Mouse (Mus musculus) liver, embryonic 11.5 days (tissue): ENCODE results near the gene Otud7a. TPM values are rescaled to one million over a fixed set of nuclear protein-coding genes. Genes with fewer than 3 reads are reported as not detected.

Experiments used
- ATAC-seq: fragments of 200-750 bp; cut with Nextera tagmentation; replicated peaks from 2 replicates; pipeline ENCODE4 v1.8.0; 2017; ENCODE audit warnings: moderate number of reproducible peaks, mild to moderate bottlenecking, moderate TSS enrichment, moderate library complexity; ENCODE audit not compliant: low FRiP score
- DNase-seq: peaks from one replicate; pipeline ENCODE4 v3.0.0-alpha.2; 2017; ENCODE audit warnings: low spot score
- H3K27ac ChIP-seq: fragments of 300-500 bp; sonication (generic); 2 replicates; pipeline ENCODE4 v1.5.1; 2014; ENCODE audit warnings: mild to moderate bottlenecking, low read depth, low read length, control low read depth
- H3K27me3 ChIP-seq: fragments of 300-500 bp; sonication (generic); replicated peaks from 2 replicates; pipeline ENCODE4 v1.6.1; 2014; ENCODE audit warnings: low read length, mixed read lengths; ENCODE audit not compliant: control insufficient read depth, insufficient read depth
- H3K36me3 ChIP-seq: fragments of 300-500 bp; sonication (generic); 2 replicates; pipeline ENCODE4 v1.6.1; 2014; ENCODE audit warnings: mild to moderate bottlenecking, low read length, moderate library complexity, mixed read lengths; ENCODE audit not compliant: control insufficient read depth, insufficient read depth
- H3K4me1 ChIP-seq: fragments of 300-500 bp; sonication (generic); replicated peaks from 2 replicates; pipeline ENCODE4 v1.6.1; 2014; ENCODE audit warnings: low read length, mixed read lengths; ENCODE audit not compliant: control insufficient read depth, insufficient read depth
- H3K4me2 ChIP-seq: fragments of 300-500 bp; sonication (generic); 2 replicates; pipeline ENCODE4 v1.6.1; 2014; ENCODE audit warnings: mild to moderate bottlenecking, control low read depth, moderate library complexity
- H3K4me3 ChIP-seq: fragments of 300-500 bp; sonication (generic); 2 replicates; pipeline ENCODE4 v1.5.1; 2014; ENCODE audit warnings: low read depth, low read length, control low read depth
- H3K9ac ChIP-seq: fragments of 300-500 bp; sonication (generic); 2 replicates; pipeline ENCODE4 v1.6.1; 2014; ENCODE audit warnings: low read depth, low read length, control low read depth
- H3K9me3 ChIP-seq: fragments of 300-500 bp; sonication (generic); 2 replicates; pipeline ENCODE4 v1.6.1; 2016; ENCODE audit warnings: low read length, inconsistent platforms, mixed read lengths; ENCODE audit not compliant: control insufficient read depth
- WGBS: fragments of 180-500 bp; shearing (Covaris S2); extraction: QIAGEN DNeasy Blood & Tissue Kit; methylation state at CpG from one replicate; pipeline ENCODE4 v1.1.7; 2014; 5-methylcytosine and 5-hydroxymethylcytosine counted together
- polyA plus RNA-seq: library from polyadenylated mRNA; unstranded; fragments of >200 nt; fragmentation: Nextera tagmentation; extraction: Ambion mirVana; gene quantifications from 2 replicates; pipeline ENCODE4 v1.2.1, GENCODE M21; 2014

The Otud7a gene
- polyA plus RNA-seq, 1 experiment from 2014 or later, result 0.07 TPM

DNA sequence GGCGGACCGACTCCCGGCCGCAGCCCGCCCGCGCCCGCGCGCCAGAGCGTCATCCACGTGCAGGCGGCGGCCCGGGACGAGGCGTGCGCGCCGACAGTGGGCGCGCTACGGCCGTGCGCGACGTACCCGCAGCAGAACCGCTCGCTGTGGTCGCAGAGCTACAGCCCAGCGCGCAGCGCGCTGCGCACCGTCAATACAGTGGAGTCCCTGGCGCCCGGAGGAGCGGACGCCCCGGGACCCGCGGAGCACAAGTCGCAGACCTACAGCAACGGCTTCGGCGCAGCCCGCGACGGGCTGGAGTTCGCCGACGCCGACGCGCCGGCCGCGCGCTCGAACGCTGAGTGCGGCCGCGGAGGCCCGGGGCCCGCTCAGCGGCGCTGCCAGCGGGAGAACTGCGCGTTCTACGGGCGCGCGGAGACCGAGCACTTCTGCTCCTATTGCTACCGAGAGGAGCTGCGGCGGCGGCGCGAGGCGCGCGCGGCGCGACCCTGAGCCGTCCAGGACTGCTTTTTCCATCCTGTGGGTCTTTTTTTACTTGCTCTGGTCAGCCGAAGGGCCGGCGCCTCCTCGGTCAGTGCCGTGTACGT lies 313.8 kb downstream of the Otud7a start:
- H3K4me2 ChIP-seq, result peak overlapping the region; percentile 59
- 2% methylated on average over 96 of the region's 97 CpGs for WGBS
- ATAC-seq (no peak), DNase-seq (no peak)
- H3K4me1 ChIP-seq, result no peaks in the 10 kb centered on the region
- no peak overlapping the region for H3K27ac ChIP-seq
- H3K27me3 ChIP-seq, result peaks cover 75% of the 10 kb centered on the region
- H3K36me3 ChIP-seq, result no peaks in the 10 kb centered on the region
- no peaks in the 10 kb centered on the region for H3K9me3 ChIP-seq
- H3K9ac ChIP-seq, result no peak overlapping the region
- peak overlapping the region; percentile 44 for H3K4me3 ChIP-seq

DNA sequence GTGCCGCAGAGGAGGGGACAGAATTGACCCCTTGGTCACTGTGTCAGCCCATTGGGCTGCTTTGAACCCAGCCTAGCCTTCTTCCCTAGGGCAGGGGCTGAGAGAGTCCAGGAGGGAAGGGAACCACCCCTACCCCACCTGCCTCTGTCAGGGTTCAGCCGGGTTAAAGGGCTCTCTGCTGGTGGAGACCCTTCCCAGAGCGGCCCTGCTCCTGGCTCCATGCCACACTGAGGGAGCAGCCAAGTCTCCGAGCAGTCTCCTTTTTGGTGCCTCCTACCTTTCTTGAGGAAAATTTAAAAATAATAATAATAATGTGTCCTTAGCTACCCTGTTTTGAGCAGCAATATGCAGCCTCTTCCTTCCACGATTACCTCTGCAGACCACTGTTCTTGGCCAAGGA lies 315.1 kb downstream of the Otud7a start:
- 35% methylated on average over 5 of the region's 5 CpGs for WGBS
- Histone ChIP-seq H3K4me1 (no peaks in the 10 kb centered on the region), H3K27ac (no peak overlapping the region), H3K9ac (no peak overlapping the region), H3K27me3 (peaks cover 64% of the 10 kb centered on the region), H3K36me3 (no peaks in the 10 kb centered on the region), H3K9me3 (no peaks in the 10 kb centered on the region), H3K4me2 (no peak overlapping the region), H3K4me3 (no peak overlapping the region)
- no peak for ATAC-seq
- DNase-seq, result peak; percentile 19

DNA sequence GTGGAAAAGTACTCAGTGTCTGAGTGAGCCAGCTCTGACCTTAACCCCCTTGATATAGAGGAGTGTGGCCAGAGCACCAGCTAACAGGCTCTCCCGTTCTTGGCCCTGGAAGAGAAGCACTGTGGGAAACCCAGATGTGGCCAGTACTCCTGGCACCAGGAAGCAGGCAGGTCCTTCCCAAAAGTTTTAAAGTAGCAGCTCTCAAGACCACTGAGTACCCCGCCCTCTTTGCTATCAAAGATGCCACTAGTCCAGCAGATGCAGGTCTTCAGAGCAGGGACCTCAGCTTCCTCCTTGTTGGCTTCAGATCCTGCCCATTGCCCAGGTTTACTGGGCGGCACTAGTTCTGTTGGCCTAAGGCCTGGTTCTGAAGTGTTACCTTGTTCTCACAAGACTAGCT lies 318.0 kb downstream of the Otud7a start:
- no peaks in the 10 kb centered on the region for H3K9me3 ChIP-seq
- H3K4me1 ChIP-seq, result no peaks in the 10 kb centered on the region
- no peak overlapping the region for H3K9ac ChIP-seq
- H3K27me3 ChIP-seq, result peaks cover 34% of the 10 kb centered on the region
- no peaks in the 10 kb centered on the region for H3K36me3 ChIP-seq
- H3K4me2 ChIP-seq, result no peak overlapping the region
- H3K4me3 ChIP-seq, result no peak overlapping the region
- WGBS, result 59% methylated on average over 3 of the region's 3 CpGs
- DNase-seq (no peak), ATAC-seq (no peak)
- H3K27ac ChIP-seq, result no peak overlapping the region

DNA sequence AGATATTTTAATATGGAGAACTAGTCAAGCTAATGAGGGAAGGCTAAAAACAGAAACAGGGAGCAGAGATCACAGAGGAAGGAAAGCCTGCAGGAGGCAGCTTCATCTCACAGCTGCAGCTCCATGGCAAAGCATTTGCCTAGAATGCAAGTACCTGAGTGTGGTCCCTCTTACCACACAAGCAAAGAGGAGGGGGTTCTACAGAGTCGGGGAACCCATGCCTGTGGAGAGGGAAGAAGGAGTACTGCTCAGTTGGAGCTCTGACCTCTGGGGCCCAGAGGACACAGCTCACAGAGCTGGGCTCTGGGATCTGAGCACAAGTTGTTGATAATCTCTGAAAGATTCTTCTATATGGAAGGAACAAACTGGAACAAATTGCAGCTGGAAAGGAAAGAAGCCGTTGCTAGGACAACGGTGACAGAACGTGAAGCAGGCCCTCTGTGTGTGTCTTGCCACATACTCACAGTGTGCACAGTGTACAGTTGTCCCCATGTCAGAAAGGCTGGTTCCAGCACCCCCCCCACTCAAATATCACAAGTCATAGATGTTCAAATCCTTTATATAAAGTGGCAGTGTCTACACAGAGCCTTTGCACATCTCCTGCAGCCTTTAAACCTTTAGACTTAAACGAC lies 324.0 kb downstream of the Otud7a start:
- 67% methylated on average over 5 of the region's 5 CpGs for WGBS
- H3K4me3 ChIP-seq, result no peak overlapping the region
- H3K9ac ChIP-seq, result no peak overlapping the region
- H3K36me3 ChIP-seq, result no peaks in the 10 kb centered on the region
- no peak overlapping the region for H3K4me2 ChIP-seq
- H3K9me3 ChIP-seq, result no peaks in the 10 kb centered on the region
- no peak overlapping the region for H3K27ac ChIP-seq
- no peaks in the 10 kb centered on the region for H3K4me1 ChIP-seq
- ATAC-seq (no peak), DNase-seq (no peak)
- no peaks in the 10 kb centered on the region for H3K27me3 ChIP-seq

DNA sequence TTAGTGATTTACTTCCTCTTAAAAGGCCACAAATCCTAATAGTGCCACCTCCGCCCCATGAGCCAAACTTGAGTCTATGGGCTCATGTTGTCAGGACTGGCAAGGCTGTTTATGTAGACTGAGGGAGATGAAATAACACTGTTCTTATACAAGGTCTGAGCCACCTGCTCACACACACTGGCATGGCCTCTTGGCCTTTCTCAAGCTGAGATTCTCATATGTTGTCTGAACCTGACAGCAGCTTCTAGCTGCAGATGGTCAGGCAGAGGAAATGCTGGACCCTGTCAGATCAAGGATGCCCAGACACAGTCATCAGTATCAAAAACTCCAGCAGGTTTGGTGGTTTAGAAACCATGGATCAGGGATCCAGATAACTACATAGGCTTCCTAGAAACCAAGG lies 328.7 kb downstream of the Otud7a start:
- Histone ChIP-seq H3K9ac (no peak overlapping the region), H3K4me2 (no peak overlapping the region), H3K9me3 (no peaks in the 10 kb centered on the region), H3K4me3 (no peak overlapping the region), H3K36me3 (no peaks in the 10 kb centered on the region), H3K27me3 (no peaks in the 10 kb centered on the region), H3K27ac (no peak overlapping the region), H3K4me1 (no peaks in the 10 kb centered on the region)
- DNase-seq (no peak), ATAC-seq (no peak)
- 79% methylated on average over 1 of the region's 1 CpGs for WGBS

DNA sequence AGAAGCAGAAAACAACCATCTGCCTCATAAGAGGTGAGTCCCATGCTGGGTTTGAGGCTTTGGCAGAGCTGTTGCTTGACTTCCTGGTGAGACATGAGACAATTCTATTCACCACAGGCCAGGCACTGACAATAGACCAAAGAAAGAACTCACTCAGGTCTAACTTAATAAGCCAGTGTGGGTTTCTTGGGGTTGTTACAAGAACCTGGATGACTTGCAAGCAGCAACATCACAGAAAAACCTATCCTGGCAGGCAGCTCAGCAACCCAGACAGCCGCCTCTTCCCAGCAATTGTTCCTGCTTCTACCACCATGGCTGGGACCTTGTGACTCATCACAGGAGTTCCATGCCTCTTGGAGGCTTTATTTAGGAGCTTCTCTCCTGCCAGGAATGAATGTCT lies 329.7 kb downstream of the Otud7a start:
- ATAC-seq (no peak), DNase-seq (no peak)
- H3K4me3 ChIP-seq, result no peak overlapping the region
- no peak overlapping the region for H3K4me2 ChIP-seq
- no peaks in the 10 kb centered on the region for H3K36me3 ChIP-seq
- H3K9me3 ChIP-seq, result no peaks in the 10 kb centered on the region
- no peak overlapping the region for H3K9ac ChIP-seq
- H3K4me1 ChIP-seq, result no peaks in the 10 kb centered on the region
- H3K27me3 ChIP-seq, result no peaks in the 10 kb centered on the region
- WGBS, result 57% methylated on average over 1 of the region's 1 CpGs
- H3K27ac ChIP-seq, result no peak overlapping the region

DNA sequence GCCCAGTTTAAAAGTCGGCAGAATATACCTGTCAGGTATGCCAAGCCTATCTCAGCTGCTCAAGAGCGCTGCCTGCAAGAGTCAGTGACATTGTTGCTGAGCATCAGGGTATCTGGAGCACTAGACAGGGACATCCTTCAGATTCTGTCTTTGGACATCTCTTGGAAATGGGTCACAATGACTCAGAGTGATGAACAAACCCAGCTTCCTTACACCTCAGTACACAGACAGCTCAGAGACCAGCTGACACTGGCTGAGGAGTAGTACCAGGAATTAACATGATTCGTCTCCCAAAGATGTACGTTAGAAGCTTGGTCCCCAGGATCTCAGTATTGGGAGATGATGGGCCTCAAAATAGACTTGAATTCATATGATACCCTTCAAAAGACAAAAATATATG lies 332.8 kb downstream of the Otud7a start:
- Histone ChIP-seq H3K27ac (no peak overlapping the region), H3K4me1 (no peaks in the 10 kb centered on the region), H3K9me3 (no peaks in the 10 kb centered on the region), H3K4me3 (no peak overlapping the region), H3K36me3 (no peaks in the 10 kb centered on the region), H3K9ac (no peak overlapping the region), H3K27me3 (no peaks in the 10 kb centered on the region), H3K4me2 (no peak overlapping the region)
- ATAC-seq (no peak), DNase-seq (no peak)
- WGBS, result 78% methylated on average over 4 of the region's 4 CpGs

DNA sequence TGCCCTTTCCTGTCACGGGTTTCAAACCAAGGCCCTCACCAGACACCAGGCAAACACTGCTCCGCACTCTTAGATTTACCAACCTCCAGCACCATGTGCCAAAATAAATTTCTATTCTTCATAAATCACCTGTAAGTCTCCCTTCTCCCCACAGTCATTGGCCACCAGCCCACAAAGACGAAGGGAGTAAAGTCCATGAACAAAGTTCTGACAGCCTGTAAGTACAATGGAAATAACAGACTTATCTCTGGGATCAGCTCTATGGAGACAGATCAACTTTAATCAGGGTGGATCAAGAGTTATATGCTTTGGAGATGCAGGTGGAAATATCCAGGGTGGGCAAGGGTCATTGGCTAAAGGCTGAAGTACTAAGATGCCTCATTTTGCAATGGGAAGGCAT lies 336.3 kb downstream of the Otud7a start:
- H3K9ac ChIP-seq, result no peak overlapping the region
- H3K27me3 ChIP-seq, result no peaks in the 10 kb centered on the region
- no peaks in the 10 kb centered on the region for H3K36me3 ChIP-seq
- WGBS, result 79% methylated on average over 3 of the region's 3 CpGs
- DNase-seq, result no peak
- H3K9me3 ChIP-seq, result no peaks in the 10 kb centered on the region
- H3K4me2 ChIP-seq, result no peak overlapping the region
- H3K4me1 ChIP-seq, result no peaks in the 10 kb centered on the region
- no peak for ATAC-seq
- no peak overlapping the region for H3K4me3 ChIP-seq
- H3K27ac ChIP-seq, result no peak overlapping the region

DNA sequence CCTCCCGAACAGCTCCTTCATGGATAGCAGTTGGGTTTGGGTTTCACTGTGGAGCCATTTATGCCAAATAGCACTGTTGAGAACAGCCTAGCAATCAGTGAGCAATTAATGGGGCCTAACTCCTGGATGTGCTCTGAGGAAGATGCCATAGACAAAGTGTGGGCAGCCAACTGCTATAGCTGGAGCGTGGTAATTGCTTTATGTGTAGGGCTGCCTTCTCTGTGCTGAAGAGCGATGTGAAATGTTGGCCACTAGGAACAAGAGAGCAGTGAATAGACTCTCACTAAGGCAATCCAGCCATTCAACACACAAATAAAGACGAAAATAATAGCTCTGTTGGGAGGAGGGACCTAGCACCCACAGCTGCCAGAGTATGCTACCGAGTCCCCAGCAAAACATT lies 345.2 kb downstream of the Otud7a start:
- no peaks in the 10 kb centered on the region for H3K27me3 ChIP-seq
- no peaks in the 10 kb centered on the region for H3K4me1 ChIP-seq
- H3K9me3 ChIP-seq, result no peaks in the 10 kb centered on the region
- DNase-seq, result no peak
- no peaks in the 10 kb centered on the region for H3K36me3 ChIP-seq
- H3K4me2 ChIP-seq, result no peak overlapping the region
- no peak overlapping the region for H3K4me3 ChIP-seq
- WGBS, result 80% methylated on average over 5 of the region's 5 CpGs
- no peak overlapping the region for H3K9ac ChIP-seq
- H3K27ac ChIP-seq, result no peak overlapping the region
- no peak for ATAC-seq
